Mouse (Mus musculus): ENCODE measurements around the gene Cacna1b. TPM values are rescaled to one million over a fixed set of nuclear protein-coding genes. Genes with fewer than 3 reads are reported as not detected.

Cacna1b gene
- total RNA-seq, 2 experiments from 2014 or later = 0.03 to 0.07 TPM

- DNase-seq = no peak
- intact Hi-C loops (cut with DNase I) = loop anchor here (2.0 kb wide), 1 partner anchor 59 kb away; no protein-coding TSS in a partner anchor
Measured at GRCm38 (mm10) chr2:24725865-24726264, 37.1 kb downstream of the Cacna1b start.

- intact Hi-C loops (cut with DNase I) = no loop called here
Measured at GRCm38 (mm10) chr2:24719645-24720379, 43.1 kb downstream of the Cacna1b start.

GRCm38 (mm10) chr2:24718906-24719305, 44.0 kb downstream of the Cacna1b start:
- intact Hi-C loops (cut with DNase I) = no loop called here
- no peak for DNase-seq

More at GRCm38 (mm10) chr2:24719645-24720379, 43.1 kb downstream of the Cacna1b start:
- no peak for DNase-seq

- DNase-seq = no peak
- intact Hi-C loops (cut with DNase I) = no loop called here
Measured at GRCm38 (mm10) chr2:24717963-24718362, 45.0 kb downstream of the Cacna1b start.

GRCm38 (mm10) chr2:24717461-24717860, 45.5 kb downstream of the Cacna1b start:
- intact Hi-C loops (cut with DNase I) = no loop called here
- DNase-seq = no peak

- DNase-seq = no peak
- intact Hi-C loops (cut with DNase I) = no loop called here
Measured at GRCm38 (mm10) chr2:24705929-24706328, 57.0 kb downstream of the Cacna1b start.

- intact Hi-C loops (cut with DNase I) = no loop called here
- no peak for DNase-seq
Measured at GRCm38 (mm10) chr2:24702208-24702957, 60.6 kb downstream of the Cacna1b start.

GRCm38 (mm10) chr2:24697281-24697980, 65.5 kb downstream of the Cacna1b start:
- DNase-seq = no peak
- intact Hi-C loops (cut with DNase I) = no loop called here

- no peak for DNase-seq
- intact Hi-C loops (cut with DNase I) = no loop called here
Measured at GRCm38 (mm10) chr2:24692371-24692770, 70.6 kb downstream of the Cacna1b start.

- intact Hi-C loops (cut with DNase I) = no loop called here
- DNase-seq = no peak
Measured at GRCm38 (mm10) chr2:24690356-24690755, 72.6 kb downstream of the Cacna1b start.

GRCm38 (mm10) chr2:24685347-24685746, 77.6 kb downstream of the Cacna1b start:
- intact Hi-C loops (cut with DNase I) = no loop called here
- no peak for DNase-seq

- intact Hi-C loops (cut with DNase I) = no loop called here
- no peak for DNase-seq
Measured at GRCm38 (mm10) chr2:24684796-24685195, 78.2 kb downstream of the Cacna1b start.

GRCm38 (mm10) chr2:24683266-24683665, 79.7 kb downstream of the Cacna1b start:
- intact Hi-C loops (cut with DNase I) = no loop called here
- no peak for DNase-seq

GRCm38 (mm10) chr2:24680731-24681130, 82.2 kb downstream of the Cacna1b start:
- intact Hi-C loops (cut with DNase I) = no loop called here

GRCm38 (mm10) chr2:24680176-24680575, 82.8 kb downstream of the Cacna1b start:
- DNase-seq = no peak
- intact Hi-C loops (cut with DNase I) = no loop called here

More at GRCm38 (mm10) chr2:24680731-24681130, 82.2 kb downstream of the Cacna1b start:
- no peak for DNase-seq

GRCm38 (mm10) chr2:24679012-24679651, 83.8 kb downstream of the Cacna1b start:
- intact Hi-C loops (cut with DNase I) = no loop called here
- no peak for DNase-seq

GRCm38 (mm10) chr2:24678538-24678937, 84.4 kb downstream of the Cacna1b start:
- no peak for DNase-seq
- intact Hi-C loops (cut with DNase I) = no loop called here

- intact Hi-C loops (cut with DNase I) = no loop called here
- no peak for DNase-seq
Measured at GRCm38 (mm10) chr2:24678110-24678509, 84.8 kb downstream of the Cacna1b start.

- intact Hi-C loops (cut with DNase I) = no loop called here
- no peak for DNase-seq
Measured at GRCm38 (mm10) chr2:24677629-24678028, 85.3 kb downstream of the Cacna1b start.

GRCm38 (mm10) chr2:24674432-24675006, 88.4 kb downstream of the Cacna1b start:
- intact Hi-C loops (cut with DNase I) = no loop called here
- DNase-seq = no peak
